Mouse (Mus musculus) skeletal muscle tissue, adult 2 months (tissue): Measurements from ENCODE around the gene Aplf.
A peak's percentile ranks its signal among the peaks of the same experiment; 100 is the strongest.
"Not testable (repeated sequence)": the region's sequence is repeated elsewhere in the genome, so short reads cannot be mapped to it uniquely, and the experiment has no call there.

ENCODE experiments used
- DNase-seq: peaks from one replicate; pipeline ENCODE4 v3.0.0-alpha.2; 2012; ENCODE audit warnings: low read depth, low spot score

The Aplf gene

DNA sequence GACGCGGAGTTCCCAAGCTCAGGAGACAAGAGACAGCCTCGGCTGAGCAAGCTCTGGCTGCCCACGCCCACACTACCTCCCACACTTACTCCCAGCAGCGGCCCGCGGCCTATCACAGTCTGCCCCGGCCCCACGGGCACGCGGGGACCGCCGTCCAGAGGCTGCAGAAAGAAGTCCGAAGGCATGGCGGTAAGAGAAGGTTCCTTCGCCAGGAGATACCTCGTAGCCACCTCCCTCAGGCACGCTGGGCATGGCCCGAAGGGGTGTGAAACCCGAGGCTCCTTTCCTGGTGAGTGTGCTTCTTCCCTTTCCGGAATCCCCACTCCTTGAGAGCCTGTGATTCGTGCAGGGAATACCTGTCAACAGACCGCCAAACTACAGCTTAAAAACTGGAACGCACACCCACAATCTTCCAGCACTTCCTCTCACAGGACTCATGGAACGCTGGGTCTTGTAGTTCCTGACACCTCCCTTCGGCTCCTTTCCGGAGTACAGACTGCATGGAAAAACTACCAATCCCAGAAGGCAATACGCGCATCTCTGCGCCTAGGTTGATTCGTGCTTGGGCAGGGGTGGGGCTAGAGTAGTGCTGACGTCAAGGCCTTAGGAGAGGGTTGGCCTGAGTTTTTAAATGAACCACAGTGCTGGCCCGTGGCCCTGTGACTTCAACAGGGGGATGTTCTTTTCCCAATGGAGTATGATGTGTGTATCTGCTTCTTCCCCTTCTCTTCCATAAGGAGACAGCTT, at the start of gene Aplf:
TSS of gene Aplf (minus strand) at position 423 of the 747 bp plus-strand sequence.
- DNase-seq, result peak; percentile 96

DNA sequence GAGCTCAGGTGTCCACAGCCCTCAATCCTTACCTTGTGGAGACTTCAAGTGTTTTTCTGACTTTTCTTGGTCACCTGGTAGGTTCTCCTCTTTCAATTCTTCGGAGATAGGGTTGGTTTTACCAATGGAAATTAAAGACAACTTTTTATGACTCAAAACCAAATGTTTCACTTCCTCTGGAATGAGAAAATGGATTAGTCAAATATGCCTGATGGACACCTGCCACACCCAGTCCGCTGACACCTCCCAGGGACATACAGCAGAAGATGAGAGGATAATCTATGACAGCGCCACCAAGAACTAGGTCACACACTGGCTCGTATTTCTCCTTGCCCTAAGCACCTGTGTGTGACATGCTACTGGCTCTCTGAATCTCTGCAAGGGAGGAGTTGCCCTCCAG, 42.1 kb upstream of the Aplf start:
- DNase-seq, result no peak

DNA sequence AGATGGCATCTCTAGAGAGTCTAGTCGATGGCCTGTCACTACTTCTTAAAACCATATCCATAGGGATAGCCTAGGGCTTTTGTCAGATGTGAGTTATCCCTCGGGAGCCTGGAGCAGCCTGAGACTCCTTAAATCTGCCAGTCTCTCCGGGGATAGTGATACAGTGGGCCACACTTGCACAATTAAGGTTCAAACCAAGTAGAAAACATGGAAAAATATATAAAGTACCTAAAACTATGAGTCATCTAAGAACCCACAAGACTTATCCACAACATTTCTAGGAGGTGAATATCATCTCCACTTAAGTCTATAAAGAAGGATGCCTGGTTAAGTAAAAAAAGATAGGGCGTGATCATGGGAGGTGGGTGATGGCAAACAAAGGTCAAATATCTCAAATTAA, 40.3 kb upstream of the Aplf start:
- no peak for DNase-seq

DNA sequence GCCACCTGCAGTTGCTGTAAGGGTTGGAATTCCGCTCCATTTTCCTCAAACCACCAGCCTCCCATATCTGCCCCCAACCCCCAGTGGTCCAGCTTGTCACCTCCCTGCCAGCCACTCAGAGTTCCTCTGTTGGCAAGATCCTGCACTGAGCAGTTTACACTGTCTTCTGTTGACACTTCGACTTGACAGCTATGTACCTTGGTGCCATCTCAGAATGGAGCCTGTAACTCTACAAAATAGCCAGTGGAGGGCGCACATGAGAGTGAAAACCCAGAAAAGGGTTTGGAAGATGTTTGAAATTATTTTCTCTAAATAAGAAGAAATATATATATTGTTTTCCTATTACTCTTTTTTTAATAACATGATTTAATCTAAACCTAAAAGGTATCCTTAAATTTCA, 34.3 kb upstream of the Aplf start:
- DNase-seq, result no peak

DNA sequence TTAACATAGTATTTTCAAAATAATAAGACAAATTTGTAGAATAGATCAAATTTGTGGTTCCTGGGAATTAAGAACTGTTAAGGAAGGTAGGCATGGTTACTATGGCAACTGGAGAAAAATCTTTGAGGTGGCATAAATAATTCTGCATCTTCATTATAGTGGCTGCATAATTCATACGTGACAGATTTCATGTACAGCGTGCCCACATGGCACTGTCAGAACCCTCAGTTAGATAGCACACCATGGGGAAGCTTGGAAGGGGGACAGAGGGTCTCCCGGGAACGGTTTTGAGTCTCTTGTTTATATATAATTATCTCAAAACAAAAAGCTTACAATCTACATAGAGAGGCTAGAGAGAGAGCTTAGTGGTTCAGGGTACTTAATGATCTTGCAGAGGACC, 24.6 kb upstream of the Aplf start:
- DNase-seq, result no peak

DNA sequence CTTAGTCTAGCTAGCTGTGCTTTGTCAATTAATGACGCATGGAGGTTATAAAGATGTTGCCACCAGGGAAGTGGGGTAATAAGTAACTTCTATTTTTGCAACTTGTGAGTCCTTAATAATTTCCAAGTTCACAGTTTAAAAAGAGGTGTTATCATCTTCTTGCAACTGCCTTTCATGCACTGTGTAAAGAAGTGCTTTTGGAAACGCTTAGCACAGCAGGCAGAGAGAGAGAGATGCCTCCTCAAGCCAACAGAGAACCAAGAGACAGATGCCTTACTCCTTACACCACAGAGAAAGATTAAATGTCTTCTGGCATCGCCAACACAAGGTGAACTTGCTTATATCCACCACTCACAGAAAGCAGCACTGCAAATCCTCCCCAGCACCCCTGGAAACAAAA, 24.0 kb upstream of the Aplf start:
- DNase-seq, result no peak

DNA sequence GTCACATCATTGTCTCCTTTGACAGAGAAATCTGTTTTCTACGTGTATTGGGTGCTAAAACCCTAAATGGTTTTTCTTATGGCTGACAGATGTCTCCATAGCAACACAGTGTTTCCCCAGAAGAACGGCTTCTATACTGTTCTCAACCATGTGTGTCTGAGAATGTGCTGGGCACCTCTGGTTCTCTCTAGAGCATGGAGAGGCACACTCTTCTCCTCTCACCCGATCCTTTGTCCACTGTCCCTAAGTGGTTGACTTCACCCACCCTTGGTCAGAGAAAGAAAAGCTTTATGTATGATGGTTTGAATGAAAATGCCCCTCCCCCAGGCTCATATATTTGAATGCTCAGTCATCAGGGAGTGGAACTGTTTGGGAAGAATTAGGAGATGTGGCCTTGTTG, 8.4 kb upstream of the Aplf start:
- no peak for DNase-seq

DNA sequence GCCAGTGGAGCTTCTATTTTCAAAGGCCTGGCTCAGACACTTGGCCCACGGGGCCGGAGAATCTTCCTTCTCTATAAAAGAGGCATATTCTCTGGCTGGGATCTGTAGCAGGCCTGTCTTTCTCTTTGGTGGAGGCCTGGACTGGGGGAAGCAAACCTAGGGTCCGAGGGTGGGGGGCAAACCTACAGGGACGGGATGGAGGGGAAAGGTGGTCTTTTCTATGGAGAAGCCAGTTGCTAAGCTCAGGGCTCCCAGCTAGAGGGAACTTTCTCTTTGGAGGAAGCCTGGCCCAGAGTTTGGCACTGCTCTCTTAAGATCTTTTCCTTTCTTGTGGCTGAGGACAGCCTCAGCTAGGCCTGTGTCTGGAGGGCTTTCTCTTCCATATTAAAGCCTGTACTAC, 668 bp upstream of the Aplf start:
- DNase-seq, result no peak

DNA sequence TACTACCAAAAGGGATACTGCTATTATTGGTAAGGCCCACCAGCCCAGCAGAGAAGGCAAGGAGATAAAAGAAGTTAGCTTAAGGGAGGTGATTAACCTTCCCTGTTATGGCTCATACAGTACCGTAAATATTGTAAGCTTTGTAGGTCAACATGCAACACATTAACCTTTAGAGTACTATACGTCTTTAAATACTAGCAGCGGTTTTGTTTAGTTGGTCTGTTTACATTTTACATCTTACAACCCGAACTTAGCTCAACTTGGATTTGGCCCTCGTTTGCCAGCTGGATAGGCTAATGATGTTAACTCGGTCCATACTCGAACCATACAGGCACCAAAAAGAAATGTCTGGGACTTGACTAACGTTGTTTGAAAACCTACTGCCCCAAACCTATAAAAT, 640 bp downstream of the Aplf start:
- DNase-seq, result no peak

DNA sequence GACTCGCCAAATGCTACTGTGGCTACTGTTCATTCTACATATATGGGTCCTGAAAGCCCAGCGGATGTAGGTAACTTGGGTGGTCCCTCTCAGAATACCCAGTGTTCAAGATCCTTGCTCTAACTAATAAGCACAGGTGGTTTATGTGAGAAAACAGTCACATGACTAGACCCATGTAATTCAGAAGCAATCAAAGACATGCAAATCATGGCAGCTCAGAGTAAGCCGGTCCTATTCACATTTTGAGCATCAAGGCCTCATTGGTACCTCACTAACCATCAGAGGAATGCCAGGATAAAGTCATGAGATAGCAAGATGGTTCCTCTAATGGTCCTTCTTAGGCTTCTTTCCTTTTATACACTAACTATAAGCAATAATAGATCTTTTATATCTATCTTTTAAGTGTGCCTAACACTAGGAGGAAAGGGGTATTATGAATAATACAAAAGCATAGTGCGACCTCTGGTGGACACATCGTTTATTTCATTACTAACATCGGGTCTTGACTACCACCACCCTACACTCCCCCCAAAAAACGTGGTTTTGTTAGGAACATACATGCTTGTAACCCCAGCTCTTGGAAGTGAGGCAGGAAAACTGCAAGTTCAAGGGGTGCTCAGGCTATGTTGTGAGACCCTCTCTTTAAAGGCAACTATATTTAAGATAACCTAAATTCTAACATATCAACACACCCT, 2.0 kb downstream of the Aplf start:
- DNase-seq, result peak; percentile 27

DNA sequence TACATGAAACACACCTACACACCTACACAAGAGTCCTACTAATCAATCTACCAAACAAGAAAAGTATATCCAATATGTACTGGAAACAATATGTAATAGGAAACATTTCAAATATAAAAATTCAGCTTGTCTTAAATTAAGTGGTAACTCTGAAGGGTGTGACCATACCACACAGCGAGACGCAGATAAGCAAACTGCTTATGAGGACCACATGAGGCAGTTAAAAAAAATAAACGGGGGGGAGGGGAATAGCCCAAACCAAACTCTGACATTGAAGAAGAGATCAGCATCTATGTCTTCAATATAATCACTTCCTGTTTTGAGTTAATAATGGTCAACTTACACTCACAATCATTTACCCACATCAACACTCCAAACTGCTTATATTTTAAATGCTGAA, 3.3 kb downstream of the Aplf start:
- DNase-seq, result no peak

DNA sequence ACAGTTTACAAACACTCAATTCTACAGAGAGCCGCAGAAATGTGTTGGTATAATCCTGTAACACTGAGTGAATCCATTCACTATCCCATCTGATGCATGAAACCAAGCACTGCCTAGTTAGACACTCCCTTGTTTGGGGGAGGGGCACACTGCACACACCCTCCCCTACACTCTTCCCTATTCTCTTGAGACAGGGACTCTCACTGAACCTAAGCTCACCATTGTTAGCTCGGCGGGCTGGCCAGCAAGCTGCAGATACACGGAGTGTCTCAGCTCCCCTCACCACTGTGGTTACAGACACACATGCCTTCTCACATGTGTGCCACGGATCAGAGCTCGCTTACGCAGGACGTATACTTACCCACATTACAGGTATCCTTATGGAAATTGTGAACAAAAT, 4.2 kb downstream of the Aplf start:
- DNase-seq, result no peak

DNA sequence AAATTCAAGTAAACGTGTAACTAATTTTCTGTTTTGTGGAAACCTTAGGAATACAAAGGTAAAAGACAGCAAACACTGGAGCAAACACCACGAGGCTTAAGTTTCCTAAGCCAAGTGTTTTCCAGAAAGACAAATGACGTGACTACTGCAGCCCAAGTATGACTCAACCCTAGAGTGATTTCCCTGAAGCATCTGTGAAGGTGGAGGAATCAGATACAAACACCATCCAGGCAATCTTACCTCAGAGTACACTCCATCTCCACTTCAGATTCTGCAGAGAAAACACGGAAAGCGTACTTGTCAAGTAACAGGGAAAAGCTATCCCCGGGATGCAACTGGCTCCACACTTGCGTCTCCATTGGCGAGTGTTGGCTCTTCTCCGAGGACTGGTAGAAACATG, 8.5 kb downstream of the Aplf start:
- DNase-seq, result no peak

DNA sequence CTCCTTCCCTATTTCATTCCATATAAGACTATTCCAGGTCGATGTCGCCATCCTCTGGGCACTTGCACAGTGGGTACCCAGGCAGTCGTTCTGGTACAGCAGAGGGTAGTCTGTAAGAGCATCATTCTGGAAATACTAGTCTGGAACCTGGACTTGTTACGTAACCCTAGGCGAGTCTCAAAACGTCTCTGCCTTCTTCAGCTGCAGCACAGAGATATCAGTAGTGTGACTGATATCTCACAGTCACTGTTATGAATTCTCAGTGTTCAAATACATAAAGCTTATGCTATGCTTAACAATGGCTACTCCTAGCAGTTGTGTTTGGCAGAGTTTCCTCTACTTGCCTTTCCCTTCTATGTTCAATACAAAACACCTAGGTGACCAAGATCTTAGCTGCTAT, 9.8 kb downstream of the Aplf start:
- no peak for DNase-seq

DNA sequence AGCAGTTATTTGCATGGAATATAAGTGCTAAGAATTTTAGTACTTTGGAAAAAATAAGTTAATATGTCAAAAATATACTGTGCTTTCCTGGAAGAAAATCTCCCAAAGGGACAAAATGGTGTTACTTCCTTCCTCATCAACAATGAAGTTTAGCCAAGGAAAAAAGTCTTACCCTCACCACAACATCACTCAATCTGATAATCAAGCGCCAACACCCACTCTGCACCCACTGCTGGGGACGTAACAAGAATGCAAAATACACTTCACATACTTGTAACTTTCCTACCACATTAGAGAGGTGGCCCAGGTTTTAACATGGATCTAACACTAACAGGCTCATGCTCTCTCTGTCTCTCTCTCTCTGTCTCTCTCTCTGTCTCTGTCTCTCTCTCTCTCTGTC, 10.3 kb downstream of the Aplf start:
- no peak for DNase-seq

DNA sequence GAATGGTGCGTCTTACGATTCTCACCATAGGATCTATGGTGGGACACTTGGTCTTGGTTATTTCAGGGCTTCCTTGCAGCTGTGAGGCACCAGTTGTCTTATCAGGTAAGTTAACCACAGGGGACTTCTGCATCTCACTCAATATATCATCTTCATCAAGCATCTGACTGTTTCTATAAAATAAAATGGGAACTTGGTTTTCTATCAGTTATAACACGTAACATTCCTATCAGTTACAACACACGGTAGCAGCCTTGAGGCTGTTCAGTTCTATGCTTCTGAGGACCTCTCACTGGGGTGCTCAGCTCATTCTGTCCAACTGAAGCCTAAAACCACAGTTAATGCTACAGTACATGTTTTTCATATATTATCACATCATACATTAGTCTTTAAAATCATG, 13.2 kb downstream of the Aplf start:
- DNase-seq, result no peak

DNA sequence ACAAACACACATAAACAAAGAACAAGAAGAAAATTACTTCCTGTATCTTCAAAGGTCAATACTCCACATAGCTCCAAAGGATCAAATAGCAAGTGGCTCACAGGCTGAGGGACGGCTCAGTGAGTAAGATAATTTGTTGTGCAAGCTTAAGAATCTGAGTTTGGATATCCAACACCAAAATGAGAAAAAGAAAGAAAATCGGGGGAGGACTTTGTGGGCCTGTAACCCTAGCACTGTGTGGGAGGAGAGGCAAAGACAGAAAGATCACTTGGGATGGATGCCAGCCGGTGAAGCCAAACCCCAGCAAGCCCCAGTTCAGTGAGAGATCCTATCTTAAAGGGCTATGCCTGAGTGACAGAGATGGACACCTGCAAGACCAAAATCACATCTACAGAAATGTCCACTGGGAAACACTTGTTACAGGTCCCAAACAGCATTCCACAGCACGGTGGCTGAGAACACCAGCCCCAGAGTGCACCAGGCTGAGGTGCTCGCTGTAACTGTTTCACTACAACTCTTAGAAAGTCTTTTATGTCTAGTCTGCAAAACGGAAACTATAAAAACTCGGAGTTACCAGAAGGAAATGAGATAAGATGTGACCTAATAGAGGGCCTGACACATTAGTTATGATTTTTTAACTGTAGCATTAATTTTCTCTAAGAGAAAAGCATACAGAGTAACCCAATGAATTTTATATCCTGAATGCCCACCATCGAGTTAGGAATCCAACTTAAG, 17.9 kb downstream of the Aplf start:
- peak; percentile 40 for DNase-seq

DNA sequence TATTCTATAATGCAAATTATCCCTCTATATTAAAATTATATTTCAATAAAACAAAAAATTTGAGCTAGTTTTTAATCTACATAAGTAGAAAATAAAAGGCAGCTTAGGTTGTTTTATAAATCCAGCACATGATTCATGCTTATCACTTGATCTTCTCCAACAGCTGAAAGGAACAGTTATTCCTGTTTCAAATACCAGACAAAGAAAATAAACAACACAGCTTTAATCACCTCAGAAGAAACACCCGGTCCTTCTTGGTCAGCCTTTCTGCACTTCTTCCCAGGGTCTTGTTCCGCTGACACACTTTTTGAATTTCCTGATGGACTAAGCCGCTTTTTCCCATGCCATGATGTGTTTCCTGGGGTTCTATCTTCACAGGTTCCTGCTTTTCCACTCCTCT, 18.5 kb downstream of the Aplf start:
- no peak for DNase-seq

DNA sequence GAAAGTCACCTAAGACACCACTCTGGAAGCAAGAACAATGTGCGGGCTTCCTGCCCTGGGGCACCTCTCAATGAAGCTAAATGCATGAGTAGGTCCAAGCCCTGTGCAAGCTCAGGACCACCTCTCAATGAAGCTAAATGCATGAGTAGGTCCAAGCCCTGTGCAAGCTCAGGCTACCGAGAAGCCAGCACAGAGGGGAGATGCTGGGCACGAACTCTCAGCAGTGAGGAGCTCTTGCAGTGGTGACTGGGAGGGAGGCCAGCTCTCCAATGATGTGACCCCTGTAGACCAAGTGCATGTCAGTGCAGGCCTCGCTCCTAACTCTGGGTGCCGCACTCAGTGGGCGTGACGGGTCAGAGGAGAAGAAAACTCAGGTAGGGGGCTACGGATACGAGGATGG, 19.3 kb downstream of the Aplf start:
- DNase-seq, result no peak

DNA sequence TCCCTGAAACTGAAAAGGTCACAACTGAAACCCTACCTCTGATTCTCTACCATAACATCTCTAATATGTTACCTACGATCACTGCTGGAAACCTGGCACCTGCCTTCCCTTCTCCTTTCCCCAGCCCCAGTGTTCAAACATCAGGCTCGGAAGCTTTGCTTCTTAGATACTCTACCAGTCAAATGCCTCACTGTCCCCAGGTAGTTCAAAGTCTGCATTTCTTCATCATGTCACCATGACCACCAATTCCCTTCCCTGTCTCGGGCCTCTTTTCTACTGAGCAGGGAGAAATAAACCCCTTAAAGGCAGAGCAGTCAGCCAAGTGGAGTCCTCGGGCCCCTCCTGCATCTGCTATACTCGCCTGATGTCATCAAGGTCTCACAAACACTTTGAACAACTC, 20.2 kb downstream of the Aplf start:
- DNase-seq, result no peak

DNA sequence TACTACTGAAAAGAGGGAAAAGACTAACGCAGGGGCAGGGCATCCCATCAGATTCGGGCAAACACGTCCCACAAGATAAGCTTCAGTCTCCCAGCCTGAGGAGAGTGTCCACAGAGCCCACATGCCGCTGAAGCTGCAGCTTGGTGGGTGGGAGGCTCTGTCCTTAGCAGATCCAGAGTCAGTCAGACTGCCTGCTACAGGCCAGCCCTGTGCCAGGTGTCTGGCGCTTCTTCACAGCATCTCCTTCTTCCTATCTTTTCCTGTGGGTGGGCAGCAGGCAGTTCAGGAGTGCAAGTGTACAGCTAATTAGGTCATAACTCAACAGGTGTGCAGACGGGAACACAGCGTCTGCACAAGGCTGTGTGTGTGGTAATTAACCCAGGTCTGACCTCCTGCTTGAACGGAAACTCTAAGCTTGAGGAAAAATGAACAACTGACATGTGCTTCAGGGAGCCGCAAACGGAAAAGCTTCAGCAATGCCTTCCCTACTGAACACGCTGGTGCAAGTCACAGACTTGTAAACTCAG, 33.8 kb downstream of the Aplf start:
- DNase-seq, result no peak

DNA sequence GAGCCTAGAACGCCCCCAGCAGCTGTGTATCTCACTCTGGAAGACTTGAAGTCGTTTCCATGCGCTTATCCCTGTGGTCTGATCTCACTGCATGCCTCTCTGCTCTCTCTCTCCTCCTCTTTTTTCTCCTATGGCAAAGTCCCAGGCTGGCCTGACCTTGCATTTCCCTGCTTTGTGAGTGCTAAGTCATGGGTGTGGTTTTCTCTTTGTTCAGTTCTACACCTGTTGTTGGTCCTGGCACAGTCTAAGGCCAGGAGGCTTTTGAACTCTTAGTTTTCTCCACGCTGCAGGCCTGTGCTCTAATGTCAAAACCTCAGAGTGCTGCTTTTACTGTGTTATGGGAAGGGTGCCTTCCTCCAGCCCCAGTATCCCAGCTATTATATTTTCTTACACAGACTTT, 39.8 kb downstream of the Aplf start:
- DNase-seq, result no peak

DNA sequence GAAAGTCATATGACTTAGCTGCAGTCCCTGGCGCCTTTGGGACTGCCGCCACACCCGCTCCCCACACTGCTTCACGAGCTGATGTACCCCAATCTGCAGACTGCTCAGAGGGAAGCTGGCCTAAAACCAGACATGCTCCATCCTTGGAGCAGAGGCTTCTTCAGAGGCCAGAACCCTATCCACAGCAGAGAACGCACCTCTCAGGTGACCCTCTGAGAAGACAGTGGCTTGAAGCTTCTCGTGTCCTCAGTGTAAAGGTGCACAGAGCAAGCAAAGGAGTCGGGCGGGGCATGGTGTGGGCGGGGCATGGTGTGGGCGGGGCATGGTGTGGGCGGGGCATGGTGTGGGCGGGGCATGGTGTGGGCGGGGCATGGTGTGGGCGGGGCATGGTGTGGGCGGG, 43.1 kb downstream of the Aplf start:
- DNase-seq, result not testable (repeated sequence)
